Mouse (Mus musculus): ENCODE measurements around the gene Rapgef4.

GRCm38 (mm10) chr2:71980771-71981342 is at the start of gene Rapgef4:
- no peak for TF ChIP-seq POLR2A (IDR thresholded peaks at IDR 0.05; ENCODE audit: extremely low read depth, insufficient read depth, low read length)
- TF ChIP-seq CTCF (IDR thresholded peaks at IDR 0.05; ENCODE audit: low read depth, low read length) = no peak

All from liver, adult 2 months (tissue).